Mouse (Mus musculus) stomach, embryonic 15.5 days (tissue): Measurements from ENCODE around the gene Phactr4. TPM values are rescaled to one million over a fixed set of nuclear protein-coding genes. Genes with fewer than 3 reads are reported as not detected.

Experiments used
- ATAC-seq: fragments of 200-750 bp; cut with Nextera tagmentation; 2 replicates; pipeline ENCODE4 v1.8.0; 2017; ENCODE audit warnings: low read depth, moderate number of reproducible peaks, moderate TSS enrichment; ENCODE audit not compliant: insufficient read depth, low FRiP score
- H3K27ac ChIP-seq: fragments of 300-500 bp; sonication (generic); 2 replicates; pipeline ENCODE4 v1.5.1; 2015; ENCODE audit warnings: mild to moderate bottlenecking, inconsistent platforms
- H3K27me3 ChIP-seq: fragments of 300-500 bp; sonication (generic); replicated peaks from 2 replicates; pipeline ENCODE4 v1.6.1; 2015; ENCODE audit warnings: inconsistent platforms
- H3K36me3 ChIP-seq: fragments of 300-500 bp; sonication (generic); 2 replicates; pipeline ENCODE4 v1.6.1; 2015; ENCODE audit warnings: inconsistent platforms
- H3K4me1 ChIP-seq: fragments of 300-500 bp; sonication (generic); 2 replicates; pipeline ENCODE4 v1.6.1; 2015; ENCODE audit warnings: inconsistent platforms
- H3K4me2 ChIP-seq: fragments of 300-500 bp; sonication (generic); 2 replicates; pipeline ENCODE4 v1.6.1; 2015; ENCODE audit warnings: mild to moderate bottlenecking, inconsistent platforms
- H3K4me3 ChIP-seq: fragments of 300-500 bp; sonication (generic); replicated peaks from 2 replicates; pipeline ENCODE4 v1.5.1; 2015; ENCODE audit warnings: inconsistent platforms
- H3K9ac ChIP-seq: fragments of 300-500 bp; sonication (generic); 2 replicates; pipeline ENCODE4 v1.6.1; 2015; ENCODE audit warnings: inconsistent platforms
- H3K9me3 ChIP-seq: fragments of 300-500 bp; sonication (generic); 2 replicates; pipeline ENCODE4 v1.6.1; 2016; ENCODE audit warnings: inconsistent platforms
- WGBS: fragments of 180-500 bp; shearing (Covaris S2); methylation state at CpG from one replicate; pipeline ENCODE4 v1.1.7; 2015; 5-methylcytosine and 5-hydroxymethylcytosine counted together
- polyA plus RNA-seq: library from polyadenylated mRNA; unstranded; fragments of >200 nt; fragmentation: Nextera tagmentation; extraction: Ambion mirVana; gene quantifications from 2 replicates; pipeline ENCODE4 v1.2.1, GENCODE M21; 2015

The Phactr4 gene
- polyA plus RNA-seq, 1 experiment from 2014 or later = 22.6 TPM

DNA sequence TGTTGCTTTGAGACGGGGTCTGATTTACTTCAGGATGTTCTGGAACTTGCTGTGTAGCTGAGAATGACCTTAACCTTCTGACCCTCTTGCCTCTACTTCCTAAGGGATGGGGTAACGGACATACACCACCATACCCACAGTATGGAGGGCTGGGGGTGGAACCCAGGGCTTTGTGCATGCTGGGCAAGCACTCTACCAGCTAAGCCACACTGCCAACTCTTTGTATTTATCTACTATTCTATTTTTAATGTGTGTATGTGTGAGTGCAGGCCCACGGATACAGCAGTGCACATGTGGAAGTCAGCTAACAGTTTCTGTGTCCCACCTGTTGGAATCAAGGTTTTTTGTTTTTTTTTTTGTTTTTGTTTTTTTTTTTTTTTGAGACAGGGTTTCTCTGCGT, 62.8 kb downstream of the Phactr4 start:
- ATAC-seq = no peak
- 86% methylated on average over 4 of the region's 4 CpGs for WGBS
- H3K4me2 ChIP-seq = no peak overlapping the region
- H3K27ac ChIP-seq = no peak overlapping the region
- no peak overlapping the region for H3K4me3 ChIP-seq
- no peaks in the 10 kb centered on the region for H3K9me3 ChIP-seq
- no peaks in the 10 kb centered on the region for H3K4me1 ChIP-seq
- no peaks in the 10 kb centered on the region for H3K27me3 ChIP-seq
- H3K36me3 ChIP-seq = peaks cover 46% of the 10 kb centered on the region
- no peak overlapping the region for H3K9ac ChIP-seq

DNA sequence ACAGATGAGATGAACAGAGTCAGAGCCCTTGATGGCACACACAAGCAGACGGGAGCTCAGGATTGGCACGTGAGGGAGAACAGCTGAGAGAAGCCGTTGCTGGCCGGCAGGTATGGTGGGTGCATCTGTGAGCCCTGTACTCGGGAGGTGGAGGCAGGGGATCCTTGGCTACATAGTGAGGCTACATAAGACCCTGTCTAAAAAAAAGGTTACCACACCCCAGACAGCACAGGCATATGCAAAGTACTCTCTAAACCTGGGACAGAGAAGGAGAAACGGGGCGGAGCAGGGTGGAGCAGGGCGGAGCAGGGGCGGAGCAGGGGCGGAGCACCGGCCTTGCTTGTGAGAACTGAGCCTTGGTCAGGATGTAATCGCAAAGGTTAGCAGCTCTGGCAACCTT, 66.1 kb downstream of the Phactr4 start:
- WGBS = 39% methylated on average over 12 of the region's 12 CpGs
- H3K9ac ChIP-seq = no peak overlapping the region
- no peak overlapping the region for H3K4me3 ChIP-seq
- no peak overlapping the region for H3K4me2 ChIP-seq
- H3K27ac ChIP-seq = no peak overlapping the region
- H3K4me1 ChIP-seq = 0 out of 2 replicates have a peak, but pooled peaks cover 9% of the 10 kb centered on the region
- peaks cover 33% of the 10 kb centered on the region for H3K36me3 ChIP-seq
- no peaks in the 10 kb centered on the region for H3K27me3 ChIP-seq
- H3K9me3 ChIP-seq = no peaks in the 10 kb centered on the region
- peak; percentile 76 for ATAC-seq

DNA sequence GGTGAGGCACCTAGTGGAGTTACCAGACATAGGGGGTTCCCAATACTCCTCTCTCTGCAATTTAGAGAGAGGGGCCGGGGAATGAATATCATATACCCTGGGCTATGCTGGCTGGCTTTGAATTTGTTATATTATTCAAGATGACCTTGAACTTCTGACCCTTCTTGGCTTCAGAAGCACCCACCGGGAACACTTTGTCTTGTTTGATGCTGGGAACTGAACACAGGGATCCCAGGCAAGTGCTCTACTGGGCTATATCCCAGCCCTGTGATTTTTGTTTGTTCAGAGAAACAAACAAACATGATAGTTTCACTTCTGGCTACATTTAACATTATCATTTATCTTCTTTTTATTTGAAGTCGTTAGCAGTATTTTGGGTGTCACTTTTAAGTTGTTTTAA, 66.9 kb downstream of the Phactr4 start:
- no peak for ATAC-seq
- no peak overlapping the region for H3K9ac ChIP-seq
- H3K4me3 ChIP-seq = no peak overlapping the region
- H3K27me3 ChIP-seq = no peaks in the 10 kb centered on the region
- peaks cover 27% of the 10 kb centered on the region for H3K36me3 ChIP-seq
- 0 out of 2 replicates have a peak, but pooled peaks cover 10% of the 10 kb centered on the region for H3K4me1 ChIP-seq
- H3K4me2 ChIP-seq = no peak overlapping the region
- H3K9me3 ChIP-seq = no peaks in the 10 kb centered on the region
- H3K27ac ChIP-seq = no peak overlapping the region
- 85% methylated on average over 3 of the region's 3 CpGs for WGBS

DNA sequence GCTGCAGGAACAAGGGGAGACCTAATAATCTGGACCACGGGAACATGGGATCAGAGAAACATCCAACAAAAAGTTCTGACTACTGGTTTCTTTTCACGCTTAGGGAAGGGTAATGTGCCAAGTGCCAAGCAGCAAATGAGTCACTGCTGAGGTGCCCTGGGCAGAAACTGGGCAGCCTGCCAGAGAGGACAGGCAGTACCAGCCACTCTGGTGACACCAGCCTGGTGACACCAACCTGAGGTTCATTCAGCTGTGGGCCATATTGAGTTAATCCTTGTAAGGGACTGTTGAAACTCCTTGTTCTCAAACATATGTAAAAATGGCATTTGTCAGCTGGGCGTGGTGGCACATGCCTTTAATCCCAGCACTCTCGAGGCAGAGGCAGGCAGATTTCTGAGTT, 67.7 kb downstream of the Phactr4 start:
- 90% methylated on average over 4 of the region's 4 CpGs for WGBS
- no peak for ATAC-seq
- no peaks in the 10 kb centered on the region for H3K9me3 ChIP-seq
- 0 out of 2 replicates have a peak, but pooled peaks cover 10% of the 10 kb centered on the region for H3K4me1 ChIP-seq
- H3K27ac ChIP-seq = no peak overlapping the region; the same call in 1 of the 2 replicates
- no peaks in the 10 kb centered on the region for H3K27me3 ChIP-seq
- H3K36me3 ChIP-seq = peaks cover 23% of the 10 kb centered on the region
- H3K4me3 ChIP-seq = no peak overlapping the region
- no peak overlapping the region for H3K9ac ChIP-seq
- no peak overlapping the region for H3K4me2 ChIP-seq

DNA sequence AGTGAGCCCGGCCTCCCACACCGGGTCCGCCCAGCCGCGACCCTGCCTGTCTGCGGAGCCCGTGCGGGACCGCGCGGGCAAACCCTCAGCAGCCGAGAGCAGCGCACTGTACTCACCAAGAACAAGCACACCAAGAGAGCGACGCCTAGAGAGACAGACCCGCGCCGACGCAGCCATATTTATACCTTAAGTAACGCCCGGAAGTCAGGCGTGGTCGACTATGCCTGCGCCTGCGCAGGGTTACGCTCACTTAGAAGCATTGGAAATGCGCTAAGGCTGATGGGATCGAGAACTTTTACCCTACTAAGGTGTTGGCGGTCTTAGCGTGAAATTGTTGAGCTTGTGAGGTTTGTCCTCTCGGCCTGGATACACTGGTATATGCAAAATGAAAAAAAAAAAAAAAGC, 68.8 kb downstream of the Phactr4 start, which contains the start of gene Rcc1:
Rcc1 (minus strand) TSS at position 125 of the 405 bp plus-strand sequence.
- Histone ChIP-seq H3K27me3 (no peaks in the 10 kb centered on the region), H3K27ac (peak within 1 kb of the TSS; percentile 92), H3K36me3 (peaks cover 16% of the 10 kb centered on the region), H3K4me1 (0 out of 2 replicates have a peak, but pooled peaks cover 10% of the 10 kb centered on the region), H3K9ac (peak within 1 kb of the TSS; percentile 98), H3K9me3 (no peaks in the 10 kb centered on the region), H3K4me3 (peak within 1 kb of the TSS; percentile 75), H3K4me2 (peak within 1 kb of the TSS; percentile 50)
- WGBS = under 1% methylated on average over 31 of the region's 31 CpGs
- ATAC-seq = peak; percentile 91

DNA sequence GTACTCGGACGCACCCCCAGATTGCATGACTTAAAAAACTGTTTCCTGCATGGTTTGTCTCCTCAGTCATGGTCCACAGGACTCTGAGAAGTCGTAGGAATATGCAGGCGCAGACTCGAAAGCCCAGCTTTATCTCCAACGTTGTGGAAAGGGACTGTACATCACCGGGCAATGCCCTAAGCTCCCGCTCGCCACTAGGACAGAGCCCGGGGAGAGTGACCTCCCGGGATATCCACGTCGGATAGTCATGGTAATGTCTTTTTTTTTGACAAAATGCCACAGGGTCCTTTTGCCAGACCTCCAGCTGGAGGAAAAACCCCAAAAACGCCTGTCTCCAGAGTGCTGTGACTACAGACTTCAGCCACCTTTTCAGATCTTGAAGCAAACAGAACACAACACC, 69.5 kb downstream of the Phactr4 start:
- H3K4me2 ChIP-seq = peak overlapping the region; percentile 50
- peak overlapping the region; percentile 75 for H3K4me3 ChIP-seq
- H3K9ac ChIP-seq = peak overlapping the region; percentile 98
- 0% methylated on average over 14 of the region's 14 CpGs for WGBS
- H3K27ac ChIP-seq = peak overlapping the region; percentile 92
- no peak for ATAC-seq
- H3K27me3 ChIP-seq = no peaks in the 10 kb centered on the region
- peaks cover 10% of the 10 kb centered on the region for H3K36me3 ChIP-seq
- no peaks in the 10 kb centered on the region for H3K9me3 ChIP-seq
- 0 out of 2 replicates have a peak, but pooled peaks cover 10% of the 10 kb centered on the region for H3K4me1 ChIP-seq

DNA sequence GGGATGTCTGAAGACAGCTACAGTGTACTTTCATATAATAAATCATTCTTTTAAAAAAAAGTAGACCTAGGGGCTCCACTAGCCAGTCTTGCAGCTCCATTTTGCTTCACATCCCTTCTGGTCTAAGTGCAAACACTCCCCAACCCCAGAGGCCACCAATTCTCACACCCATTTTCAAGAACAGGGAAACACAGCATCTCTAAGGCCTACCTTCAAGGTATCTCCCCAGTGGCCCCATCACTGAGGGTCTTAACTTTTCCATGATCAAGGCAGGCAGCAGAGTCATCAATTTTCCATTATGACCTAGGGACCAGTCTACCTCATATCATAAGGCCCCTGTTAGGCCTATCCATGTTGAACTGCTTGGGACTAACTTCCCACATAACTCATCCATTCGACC, 70.9 kb downstream of the Phactr4 start:
- no peaks in the 10 kb centered on the region for H3K27me3 ChIP-seq
- H3K27ac ChIP-seq = peak overlapping the region; percentile 1; the same call in 1 of the 2 replicates
- no peaks in the 10 kb centered on the region for H3K9me3 ChIP-seq
- peaks cover 5% of the 10 kb centered on the region for H3K36me3 ChIP-seq
- WGBS = 26% methylated on average over 1 of the region's 1 CpGs
- H3K4me3 ChIP-seq = peak overlapping the region; percentile 75; the same call in 1 of the 2 replicates
- no peak for ATAC-seq
- peak overlapping the region; percentile 50 for H3K4me2 ChIP-seq
- H3K9ac ChIP-seq = no peak overlapping the region
- H3K4me1 ChIP-seq = 0 out of 2 replicates have a peak, but pooled peaks cover 10% of the 10 kb centered on the region

DNA sequence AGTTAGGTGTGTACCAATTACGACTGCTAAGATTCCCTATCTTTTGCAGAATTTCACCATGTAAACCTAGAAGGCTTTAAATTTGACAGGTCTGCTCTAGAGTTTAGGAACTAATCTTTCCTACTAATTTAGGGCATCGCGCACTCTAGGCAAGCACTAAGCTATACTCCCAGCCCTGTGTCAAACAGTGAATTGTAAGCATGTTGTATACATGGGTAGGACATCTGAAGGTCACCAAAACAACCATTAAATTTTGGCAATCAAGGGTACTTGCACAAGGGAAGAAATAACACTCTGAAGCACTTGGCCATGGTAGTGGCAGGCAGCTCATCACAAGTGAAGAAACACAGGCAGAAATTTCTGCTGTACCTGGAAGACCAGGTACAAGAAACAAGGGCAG, 71.4 kb downstream of the Phactr4 start:
- 0 out of 2 replicates have a peak, but pooled peaks cover 10% of the 10 kb centered on the region for H3K4me1 ChIP-seq
- no peaks in the 10 kb centered on the region for H3K27me3 ChIP-seq
- H3K27ac ChIP-seq = 0 out of 2 replicates have a peak overlapping the region, but pooled peaks have one; percentile 1
- no peak overlapping the region for H3K4me2 ChIP-seq
- no peaks in the 10 kb centered on the region for H3K9me3 ChIP-seq
- H3K9ac ChIP-seq = no peak overlapping the region
- 67% methylated on average over 3 of the region's 3 CpGs for WGBS
- no peak for ATAC-seq
- H3K4me3 ChIP-seq = no peak overlapping the region
- peaks cover 5% of the 10 kb centered on the region for H3K36me3 ChIP-seq

DNA sequence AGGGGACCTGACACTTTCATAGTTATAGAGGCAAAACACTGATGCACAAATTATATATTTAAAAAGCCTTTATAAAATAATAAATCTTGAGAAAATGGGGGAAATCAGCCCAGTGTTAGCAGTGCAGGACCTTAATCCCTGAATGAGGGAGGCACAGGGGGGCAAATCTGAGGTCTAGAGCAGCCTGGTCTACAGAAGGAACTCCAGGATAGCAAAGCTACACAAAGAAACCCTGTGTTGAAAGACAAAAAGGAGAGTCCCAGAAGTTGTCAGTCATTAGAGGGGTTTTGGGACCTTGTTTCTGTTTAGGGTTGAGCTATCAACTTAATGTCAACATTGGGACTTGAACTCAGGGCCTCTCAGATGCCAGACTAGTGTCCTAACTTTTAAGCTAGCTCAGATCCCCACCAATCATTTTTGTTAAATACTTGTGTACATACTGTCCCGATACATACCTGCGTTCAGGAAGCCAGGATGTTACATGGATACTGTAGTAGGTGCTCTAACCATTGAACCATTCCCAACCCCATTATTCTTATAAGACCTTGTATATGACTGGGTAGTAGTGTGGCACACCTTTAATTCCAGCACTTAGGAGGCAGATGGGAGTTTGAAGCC, 72.1 kb downstream of the Phactr4 start:
- no peak for ATAC-seq
- no peaks in the 10 kb centered on the region for H3K27me3 ChIP-seq
- no peak overlapping the region for H3K27ac ChIP-seq

DNA sequence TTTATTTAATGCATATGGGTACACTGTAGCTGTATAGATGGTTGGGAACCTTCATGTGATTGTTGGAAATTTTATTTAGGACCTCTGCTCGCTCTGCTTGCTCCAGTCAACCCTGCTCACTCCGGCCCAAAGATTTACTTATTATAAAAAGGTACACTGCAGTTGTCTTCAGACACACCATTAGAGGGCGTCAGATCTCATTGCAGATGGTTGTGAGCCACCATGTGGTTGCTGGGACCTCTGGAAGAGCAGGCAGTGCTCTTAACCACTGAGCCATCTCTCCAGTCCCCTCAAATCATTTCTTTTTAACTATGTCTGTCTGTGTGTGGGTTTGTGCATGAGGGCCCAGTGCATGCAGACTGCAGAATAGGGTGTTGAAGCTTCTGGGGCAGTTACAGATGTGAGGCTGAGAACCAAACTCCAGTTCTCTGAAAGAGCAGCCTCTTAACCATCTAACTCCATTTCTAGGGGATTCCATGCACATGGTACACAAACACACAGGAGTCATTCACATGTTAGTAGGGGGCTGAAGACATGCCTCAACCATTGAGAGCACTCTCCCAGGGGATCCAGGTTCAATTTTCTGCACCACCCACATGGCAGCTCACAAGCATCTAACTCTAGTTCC, 72.7 kb downstream of the Phactr4 start:
- H3K9me3 ChIP-seq = no peaks in the 10 kb centered on the region
- peaks cover 13% of the 10 kb centered on the region; the same call in 1 of the 2 replicates for H3K4me1 ChIP-seq
- H3K4me2 ChIP-seq = no peak overlapping the region
- H3K4me3 ChIP-seq = no peak overlapping the region
- H3K27ac ChIP-seq = no peak overlapping the region
- H3K36me3 ChIP-seq = peaks cover 5% of the 10 kb centered on the region
- no peak overlapping the region for H3K9ac ChIP-seq
- WGBS = 56% methylated on average over 3 of the region's 3 CpGs
- H3K27me3 ChIP-seq = no peaks in the 10 kb centered on the region
- ATAC-seq = no peak

More for the DNA sequence above, 72.1 kb downstream of the Phactr4 start:
- Histone ChIP-seq H3K4me3 (no peak overlapping the region), H3K9ac (no peak overlapping the region), H3K4me2 (no peak overlapping the region), H3K4me1 (0 out of 2 replicates have a peak, but pooled peaks cover 10% of the 10 kb centered on the region), H3K9me3 (no peaks in the 10 kb centered on the region), H3K36me3 (peaks cover 5% of the 10 kb centered on the region)
- WGBS = 54% methylated on average over 2 of the region's 2 CpGs

DNA sequence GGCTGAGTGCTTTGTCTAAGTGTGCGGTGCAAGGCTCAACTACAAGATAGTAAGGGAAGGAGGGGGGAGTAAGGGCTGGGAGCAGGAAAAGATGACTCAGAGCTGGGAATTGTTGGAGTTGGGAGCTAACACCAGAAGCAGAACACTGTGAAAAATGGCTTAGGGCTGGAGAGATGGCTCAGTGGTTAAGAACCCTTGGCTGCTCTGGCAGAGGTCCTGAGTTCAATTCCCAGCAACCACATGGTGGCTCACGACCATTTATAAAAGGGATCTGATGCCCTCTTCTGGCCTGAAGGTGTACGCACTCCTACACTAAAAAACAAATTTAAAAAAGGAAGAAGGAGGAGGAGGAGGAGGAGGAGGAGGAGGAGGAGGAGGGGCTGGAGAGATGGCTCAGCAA, 75.6 kb downstream of the Phactr4 start:
- H3K36me3 ChIP-seq = peaks cover 4% of the 10 kb centered on the region
- H3K9ac ChIP-seq = no peak overlapping the region
- no peak for ATAC-seq
- 57% methylated on average over 3 of the region's 3 CpGs for WGBS
- H3K4me3 ChIP-seq = no peak overlapping the region
- peaks cover 20% of the 10 kb centered on the region for H3K4me1 ChIP-seq
- H3K4me2 ChIP-seq = no peak overlapping the region
- no peak overlapping the region for H3K27ac ChIP-seq
- no peaks in the 10 kb centered on the region for H3K9me3 ChIP-seq
- H3K27me3 ChIP-seq = no peaks in the 10 kb centered on the region

DNA sequence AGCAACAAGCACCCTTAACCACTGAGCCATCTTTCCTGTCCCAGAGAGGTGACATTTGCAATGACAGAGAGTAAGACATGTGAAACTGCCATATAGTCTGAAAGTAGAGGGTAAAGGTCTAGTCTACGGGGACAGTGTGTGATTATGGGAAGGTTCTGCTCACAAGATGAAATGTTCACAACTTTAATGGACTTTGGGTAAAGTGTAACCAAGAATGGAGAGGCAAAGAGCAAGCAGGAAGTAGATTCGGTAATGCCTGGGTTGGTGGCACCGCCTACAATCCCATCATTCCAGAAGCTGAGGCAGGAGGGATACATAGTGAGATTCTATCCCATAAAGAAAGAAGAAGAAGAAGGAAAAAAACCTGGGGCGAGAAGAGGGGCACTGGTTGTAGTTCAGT, 76.0 kb downstream of the Phactr4 start:
- 77% methylated on average over 4 of the region's 4 CpGs for WGBS
- Histone ChIP-seq H3K4me2 (no peak overlapping the region), H3K27ac (no peak overlapping the region; the same call in 1 of the 2 replicates), H3K9me3 (no peaks in the 10 kb centered on the region), H3K36me3 (0 out of 2 replicates have a peak, but pooled peaks cover under 1% of the 10 kb centered on the region), H3K27me3 (no peaks in the 10 kb centered on the region), H3K4me1 (peaks cover 16% of the 10 kb centered on the region), H3K4me3 (no peak overlapping the region), H3K9ac (no peak overlapping the region)
- no peak for ATAC-seq
